Comparison of ENCODE assay signal across 8 mouse cellular contexts in genomic region chr2:167776251-167777168, GRCm38 (mm10).
A peak's percentile ranks its signal among the peaks of the same experiment; 100 is the strongest.
DNase-seq lines count a peak whose midpoint lies in the region; ATAC-seq and TF ChIP-seq lines count a peak whose summit lies in the region.

No protein-coding gene starts in this region.

- no peaks in the 10 kb centered on the region for H3K9me3 ChIP-seq in forebrain, embryonic 15.5 days
- H3K9me3 ChIP-seq in liver, postnatal 0 days (ENCODE audit: low read length), result no peaks in the 10 kb centered on the region

- 65% methylated on average over 24 of the region's 24 CpGs for WGBS in forebrain, embryonic 15.5 days
- 76% methylated on average over 24 of the region's 24 CpGs for WGBS in liver, postnatal 0 days (ENCODE audit: insufficient replicate concordance)

- TF ChIP-seq EP300 in liver, postnatal 0 days (IDR thresholded peaks at IDR 0.05; ENCODE audit: low read depth), result no peak

- ATAC-seq in forebrain, embryonic 15.5 days (replicated peaks), result no peak
- no peak for ATAC-seq in liver, postnatal 0 days
- ATAC-seq in megakaryocyte-erythroid progenitor cell, adult 5-6 weeks (replicated peaks; ENCODE audit: low FRiP score, low TSS enrichment, poor library complexity, severe bottlenecking), result no peak

- no peak for TF ChIP-seq CTCF in liver, postnatal 0 days (IDR thresholded peaks at IDR 0.05; ENCODE audit: low read depth)

- peak overlapping the region; percentile 84 for H3K4me2 ChIP-seq in forebrain, embryonic 15.5 days (replicated peaks)
- peak overlapping the region; percentile 87 for H3K4me2 ChIP-seq in liver, postnatal 0 days (ENCODE audit: low read depth, low read length)

- peaks cover 16% of the 10 kb centered on the region for H3K4me1 ChIP-seq in forebrain, embryonic 15.5 days
- H3K4me1 ChIP-seq in liver, postnatal 0 days (ENCODE audit: insufficient read depth), result peaks cover 51% of the 10 kb centered on the region

- H3K36me3 ChIP-seq in forebrain, embryonic 15.5 days, result no peaks in the 10 kb centered on the region
- H3K36me3 ChIP-seq in liver, postnatal 0 days (replicated peaks; ENCODE audit: insufficient read depth, low read length), result no peaks in the 10 kb centered on the region

- no peaks in the 10 kb centered on the region for H3K27me3 ChIP-seq in forebrain, embryonic 15.5 days
- H3K27me3 ChIP-seq in liver, postnatal 0 days (ENCODE audit: insufficient read depth, low read length), result no peaks in the 10 kb centered on the region

- H3K4me3 ChIP-seq in forebrain, embryonic 15.5 days, result no peak overlapping the region
- peak overlapping the region; percentile 55 for H3K4me3 ChIP-seq in liver, postnatal 0 days (ENCODE audit: low read depth, low read length)

- H3K27ac ChIP-seq in forebrain, embryonic 15.5 days (replicated peaks), result no peak overlapping the region
- H3K27ac ChIP-seq in liver, postnatal 0 days (ENCODE audit: low read depth), result peak overlapping the region; percentile 98

- DNase-seq in adrenal gland, postnatal 10 days, result peak; percentile 68
- DNase-seq in adrenal gland, adult 18-20 months (ENCODE audit: low spot score in 2 of 2), result no peak
- peak; percentile 76 for DNase-seq in 3134 (ENCODE audit: extremely low read depth, insufficient read length, low spot score)
- no peak for DNase-seq in liver, postnatal 0 days
- DNase-seq in gastrocnemius, postnatal 10 days, result no peak
- DNase-seq in embryo, embryonic 9.5 days (ENCODE audit: extremely low spot score), result no peak

- H3K9ac ChIP-seq in forebrain, embryonic 15.5 days (replicated peaks), result no peak overlapping the region
- H3K9ac ChIP-seq in liver, postnatal 0 days (replicated peaks), result peak overlapping the region; percentile 77; the same call in 1 of the 2 replicates

Comparison
In these comparisons a context has a peak if more than half of its experiments do, and no peak if none do; other contexts are left out.
1. DNase-seq: peak in adrenal gland, postnatal 10 days (single experiment) and 3134 (single experiment); none in adrenal gland, adult 18-20 months (0 of 2), liver, postnatal 0 days (single experiment), gastrocnemius, postnatal 10 days (single experiment) and embryo, embryonic 9.5 days (single experiment).